ENCODE assay signal across 26 mouse cellular contexts in genomic region chr3:5776894-5777293, GRCm38 (mm10).
"Had no signal": no experiment of that assay in that cellular context is flagged by ENCODE, and none has a peak within 500 bp of the region (broad histone marks: within the 10 kb centered on the region; RNA-seq: fewer than 3 reads in every experiment).

No protein-coding gene starts in this region.

- H3K4me3 ChIP-seq: embryonic facial prominence, embryonic 10.5 days; embryonic facial prominence, embryonic 12.5 days; embryonic facial prominence, embryonic 13.5 days; embryonic facial prominence, embryonic 15.5 days; erythroblast, embryonic 14.5 days; forebrain, embryonic 10.5 days; forebrain, embryonic 12.5 days; forebrain, embryonic 13.5 days; forebrain, embryonic 15.5 days; gastrocnemius, adult 2 months; heart, adult 2 months had no signal

- H3K36me3 ChIP-seq: embryonic facial prominence, embryonic 10.5 days; embryonic facial prominence, embryonic 12.5 days; embryonic facial prominence, embryonic 13.5 days; embryonic facial prominence, embryonic 15.5 days; forebrain, embryonic 10.5 days; forebrain, embryonic 12.5 days; forebrain, embryonic 15.5 days had no signal

- ATAC-seq: forebrain, embryonic 13.5 days; forebrain, embryonic 14.5 days; forebrain, embryonic 15.5 days; forebrain, embryonic 16.5 days; forebrain, postnatal 0 days had no signal

- DNase-seq: cerebellum, adult 9-11 months; cerebellum, postnatal 10 days; cerebellum, postnatal 14 days; cerebellum, postnatal 25 days; cerebellum, postnatal 36 days; embryo, embryonic 11 days; forebrain, postnatal 0 days; gastrocnemius, adult 2 months; gastrocnemius, postnatal 10 days; gastrocnemius, postnatal 14 days; gastrocnemius, postnatal 25 days; gastrocnemius, postnatal 36 days; heart, adult 11 months; heart, adult 18-20 months; heart, adult 2 months had no signal

- H3K27ac ChIP-seq: embryonic facial prominence, embryonic 10.5 days; embryonic facial prominence, embryonic 12.5 days; embryonic facial prominence, embryonic 13.5 days; embryonic facial prominence, embryonic 15.5 days; forebrain, embryonic 10.5 days; forebrain, embryonic 12.5 days; forebrain, embryonic 13.5 days; forebrain, embryonic 15.5 days; gastrocnemius, adult 2 months; heart, adult 2 months had no signal

- H3K4me2 ChIP-seq: embryonic facial prominence, embryonic 12.5 days; embryonic facial prominence, embryonic 13.5 days; embryonic facial prominence, embryonic 15.5 days; forebrain, embryonic 12.5 days; forebrain, embryonic 13.5 days; forebrain, embryonic 15.5 days had no signal

- H3K27me3 ChIP-seq: embryonic facial prominence, embryonic 12.5 days; embryonic facial prominence, embryonic 13.5 days; embryonic facial prominence, embryonic 15.5 days; forebrain, embryonic 12.5 days; forebrain, embryonic 13.5 days; forebrain, embryonic 15.5 days had no signal

- H3K9ac ChIP-seq: embryonic facial prominence, embryonic 12.5 days; embryonic facial prominence, embryonic 13.5 days; embryonic facial prominence, embryonic 15.5 days; forebrain, embryonic 12.5 days; forebrain, embryonic 13.5 days; forebrain, embryonic 15.5 days; forebrain, postnatal 0 days had no signal

- H3K9me3 ChIP-seq: embryonic facial prominence, embryonic 10.5 days; embryonic facial prominence, embryonic 12.5 days; embryonic facial prominence, embryonic 13.5 days; embryonic facial prominence, embryonic 15.5 days; forebrain, embryonic 10.5 days; forebrain, embryonic 12.5 days; forebrain, embryonic 13.5 days; forebrain, embryonic 15.5 days had no signal

- H3K4me1 ChIP-seq: embryonic facial prominence, embryonic 10.5 days; embryonic facial prominence, embryonic 12.5 days; embryonic facial prominence, embryonic 13.5 days; embryonic facial prominence, embryonic 15.5 days; forebrain, embryonic 10.5 days; forebrain, embryonic 12.5 days; forebrain, embryonic 13.5 days; forebrain, embryonic 15.5 days had no signal
